Mouse (Mus musculus): Measurements from ENCODE around the gene Ppp3r1. TPM values are rescaled to one million over a fixed set of nuclear protein-coding genes. Genes with fewer than 3 reads are reported as not detected.
A peak's percentile ranks its signal among the peaks of the same experiment; 100 is the strongest.

The Ppp3r1 gene
- total RNA-seq (2021) = 100 to 1,000 TPM; 880 to 937 TPM
- long read RNA-seq, transcript Ppp3r1-201 (6 exons, 2,859 nt) = major isoform, 1,094 of 1,227 reads
- long read RNA-seq, partial matches to known transcripts = 112 of 1,227 reads
- long read RNA-seq, other reads (novel, unspliced or antisense) = 21 of 1,227 reads

DNA sequence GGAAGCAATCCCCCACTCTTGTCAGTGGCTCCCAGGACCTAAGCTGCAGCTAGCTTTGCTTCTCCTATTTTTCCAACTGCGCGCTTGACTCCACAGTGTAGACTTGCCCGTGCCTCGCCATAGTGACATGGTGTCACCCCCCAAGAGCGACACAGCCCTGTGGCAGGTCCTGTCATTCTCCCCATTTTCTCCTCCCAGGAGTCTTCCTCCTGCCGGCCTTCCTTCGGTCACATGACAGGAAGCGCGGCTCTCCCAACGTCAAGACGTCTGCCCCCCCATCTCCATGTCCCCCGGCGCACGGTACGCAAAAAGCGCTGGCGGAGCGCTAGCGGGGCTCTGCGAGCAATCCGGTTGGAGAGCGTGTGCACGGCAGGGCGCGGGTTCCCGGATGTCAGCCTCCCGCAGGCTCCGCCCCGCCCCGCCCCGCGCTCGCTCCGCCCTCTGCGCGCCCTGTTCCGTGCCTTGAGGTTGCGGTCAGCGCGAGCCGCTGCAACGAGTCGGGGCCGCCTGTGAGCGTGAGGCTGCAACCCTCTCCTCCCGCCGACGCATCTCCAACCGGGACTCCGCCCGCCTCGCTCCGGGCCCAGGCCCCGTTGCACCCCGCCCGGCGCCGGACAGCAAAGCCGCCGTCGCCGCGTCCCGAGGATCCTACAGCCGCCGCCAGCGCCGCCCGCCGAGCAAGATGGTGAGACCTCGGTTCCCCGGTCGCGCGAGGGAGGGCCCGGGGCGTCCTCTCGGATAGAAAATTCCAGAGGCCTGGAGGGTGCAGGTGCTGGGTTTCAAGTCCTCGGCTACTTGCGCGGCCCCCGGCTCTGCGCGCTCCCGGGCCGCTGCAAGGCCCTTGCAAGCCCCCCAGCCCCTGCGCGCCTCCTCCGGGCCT lies at the start of gene Ppp3r1:
TSS of gene Ppp3r1 (plus strand) at position 406 of the 880 bp plus-strand sequence.
- peak; percentile 96 to 97 for DNase-seq (ENCODE audit: low spot score in 2 of 2)

GRCm38 (mm10) chr11:17112419-17113090 lies 46.5 kb upstream of the Ppp3r1 start:
- peak; percentile 68 to 86 for DNase-seq (ENCODE audit: low spot score in 2 of 2)

- no peak for DNase-seq (ENCODE audit: low spot score in 2 of 2)
Observed at GRCm38 (mm10) chr11:17126418-17126817, 32.6 kb upstream of the Ppp3r1 start.

GRCm38 (mm10) chr11:17135638-17136037 lies 23.4 kb upstream of the Ppp3r1 start:
- no peak for DNase-seq (ENCODE audit: low spot score in 2 of 2)

- DNase-seq (ENCODE audit: low spot score in 2 of 2) = peak in 1 of 2 experiments; percentile 62
Observed at GRCm38 (mm10) chr11:17138306-17139033, 20.6 kb upstream of the Ppp3r1 start.

GRCm38 (mm10) chr11:17159738-17160241 lies 727 bp downstream of the Ppp3r1 start:
- peak; percentile 65 to 82 for DNase-seq (ENCODE audit: low spot score in 2 of 2)

GRCm38 (mm10) chr11:17160242-17160641 lies 1.2 kb downstream of the Ppp3r1 start:
- DNase-seq (ENCODE audit: low spot score in 2 of 2) = peak; percentile 35 to 77

- DNase-seq (ENCODE audit: low spot score in 2 of 2) = no peak
Observed at GRCm38 (mm10) chr11:17163956-17164355, 4.9 kb downstream of the Ppp3r1 start.

GRCm38 (mm10) chr11:17166627-17167026 lies 7.6 kb downstream of the Ppp3r1 start:
- no peak for DNase-seq (ENCODE audit: low spot score in 2 of 2)

- no peak for DNase-seq (ENCODE audit: low spot score in 2 of 2)
Observed at GRCm38 (mm10) chr11:17169262-17169661, 10.2 kb downstream of the Ppp3r1 start.

DNA sequence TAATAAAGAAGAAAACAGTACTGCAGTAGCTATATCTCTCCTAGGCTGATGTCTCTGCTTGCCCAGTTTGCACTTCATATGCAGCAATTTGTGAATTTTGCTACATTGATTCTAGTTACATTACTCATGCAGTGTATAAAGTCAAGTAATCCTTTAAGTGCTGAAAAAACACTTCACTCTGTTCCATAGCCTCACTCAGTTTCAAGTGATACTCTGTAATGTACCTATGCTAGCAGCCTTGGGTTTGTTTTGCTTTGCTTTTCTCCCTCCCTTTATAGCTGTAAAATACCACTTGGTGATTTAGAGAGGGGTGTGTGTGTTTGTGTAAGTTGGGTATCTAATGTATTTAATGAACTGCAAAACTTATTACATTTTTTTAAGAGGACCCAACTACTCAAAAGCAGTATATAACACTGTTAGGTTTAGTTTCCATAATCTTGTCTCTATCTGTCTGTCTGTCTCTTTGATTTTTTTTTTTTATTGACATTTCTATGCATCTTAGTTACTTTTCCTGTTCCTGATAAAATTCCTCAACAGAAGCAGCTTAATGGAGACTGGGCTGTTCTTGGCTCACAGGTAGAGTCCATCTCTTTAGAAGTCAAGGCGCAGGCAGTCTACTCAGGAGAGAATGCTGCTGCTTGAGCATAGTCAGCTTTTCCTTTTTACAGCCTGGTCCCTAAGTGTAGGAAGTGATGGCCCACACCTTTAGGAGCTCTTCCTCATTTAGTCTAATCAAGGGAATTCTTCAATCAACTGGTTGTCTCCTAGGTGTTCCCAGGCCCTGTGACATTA lies 12.1 kb downstream of the Ppp3r1 start:
- DNase-seq (ENCODE audit: low spot score in 2 of 2) = no peak

DNA sequence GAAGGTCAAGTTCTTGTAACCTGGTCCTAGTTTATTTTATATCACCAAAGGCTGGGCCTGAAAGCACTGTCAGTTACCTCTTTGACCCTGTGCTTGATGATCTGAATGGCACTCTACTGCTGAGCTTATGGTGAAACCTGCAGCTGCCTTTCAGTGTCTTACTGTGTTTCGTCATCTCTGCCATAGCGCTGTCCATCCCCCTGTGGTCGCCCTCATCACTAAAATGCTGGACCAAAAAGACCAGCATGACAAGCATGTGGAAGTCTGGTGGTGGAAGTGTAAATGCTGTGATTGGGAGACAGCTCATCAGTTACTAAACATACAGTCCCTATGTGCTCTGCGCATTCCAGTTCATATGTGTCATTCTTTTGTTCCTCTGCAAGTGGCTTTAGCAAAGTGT lies 13.2 kb downstream of the Ppp3r1 start:
- no peak for DNase-seq (ENCODE audit: low spot score in 2 of 2)

DNA sequence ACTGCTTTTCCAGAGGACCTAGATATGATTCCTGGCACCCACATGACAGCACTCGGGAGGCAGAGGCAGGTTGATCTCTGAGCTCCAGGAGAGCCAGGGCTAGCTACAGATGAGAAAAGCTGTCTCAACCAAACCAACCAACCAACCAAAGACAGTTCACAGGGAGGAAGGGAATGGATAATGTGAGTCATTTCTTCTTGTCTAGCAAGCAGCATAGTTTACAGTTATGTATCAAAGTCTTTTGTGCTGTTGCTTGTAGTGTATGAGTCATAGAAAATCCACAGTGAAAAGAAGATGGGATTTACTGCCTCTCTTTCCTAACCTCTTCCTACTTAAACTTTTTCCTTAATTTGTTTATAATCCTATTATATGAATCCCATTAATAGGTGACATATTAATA lies 17.6 kb downstream of the Ppp3r1 start:
- DNase-seq (ENCODE audit: low spot score in 2 of 2) = no peak

GRCm38 (mm10) chr11:17180753-17181152 lies 21.7 kb downstream of the Ppp3r1 start:
- DNase-seq (ENCODE audit: low spot score in 2 of 2) = no peak

DNA sequence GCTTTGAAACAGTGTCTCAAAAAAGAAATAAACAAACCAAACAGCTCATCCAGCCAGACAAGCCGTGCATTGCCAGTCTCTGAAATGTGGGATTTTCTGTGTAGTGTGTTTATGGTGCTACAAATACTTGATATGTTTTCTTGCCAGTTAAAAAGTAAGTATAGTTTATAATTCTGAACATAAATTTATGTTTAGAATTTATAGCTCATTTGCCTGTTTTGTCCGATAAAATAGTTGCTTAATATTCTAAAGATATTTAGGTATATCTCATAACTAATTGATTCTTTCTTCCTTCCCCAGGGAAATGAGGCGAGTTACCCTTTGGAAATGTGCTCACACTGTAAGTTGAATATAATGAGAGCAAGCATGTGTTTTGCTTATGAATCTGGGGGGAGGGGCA lies 22.7 kb downstream of the Ppp3r1 start, which contains the start of gene Wdr92:
TSS of gene Wdr92 (plus strand) at position 301 of the 400 bp plus-strand sequence.
- no peak for DNase-seq (ENCODE audit: low spot score in 2 of 2)

DNA sequence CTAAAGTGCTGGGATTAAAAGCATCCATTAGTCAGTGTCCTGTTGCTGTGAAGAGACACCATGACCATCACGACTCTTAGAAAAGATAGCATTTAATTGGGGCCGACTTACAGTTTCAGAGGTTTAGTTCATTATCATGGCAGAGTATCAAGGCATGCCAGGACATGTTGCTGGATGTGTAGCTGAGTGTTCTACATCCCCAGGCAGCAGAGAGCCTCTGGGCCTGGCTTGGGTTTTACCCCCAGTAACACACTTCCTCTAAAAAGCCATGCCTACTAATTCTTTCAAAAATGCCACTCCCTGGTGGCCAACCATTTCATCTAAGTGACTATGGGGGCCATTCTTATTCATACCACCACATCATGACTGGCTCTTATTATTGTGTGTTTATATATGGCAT lies 24.1 kb downstream of the Ppp3r1 start:
- DNase-seq (ENCODE audit: low spot score in 2 of 2) = no peak

DNA sequence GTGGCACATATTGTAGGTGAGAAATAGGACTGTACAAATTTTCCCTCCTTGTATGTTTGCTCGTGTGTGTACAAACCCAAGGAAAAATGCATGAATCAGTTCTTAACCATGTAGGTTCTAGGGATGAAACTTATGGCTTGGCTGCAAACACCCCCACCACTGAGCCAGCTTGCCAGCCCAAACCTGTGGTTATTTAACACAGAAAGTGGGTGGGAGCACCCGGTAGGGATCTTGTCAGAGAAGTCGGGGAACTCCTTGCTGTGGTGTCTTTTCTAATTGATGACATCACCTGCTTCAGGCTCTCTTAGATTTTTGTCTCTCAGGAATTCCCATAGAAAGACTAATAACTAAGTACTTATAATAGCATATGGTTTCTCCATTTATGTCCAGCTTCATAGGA lies 28.6 kb downstream of the Ppp3r1 start:
- DNase-seq (ENCODE audit: low spot score in 2 of 2) = no peak

- no peak for DNase-seq (ENCODE audit: low spot score in 2 of 2)
Observed at GRCm38 (mm10) chr11:17188786-17189185, 29.7 kb downstream of the Ppp3r1 start.

DNA sequence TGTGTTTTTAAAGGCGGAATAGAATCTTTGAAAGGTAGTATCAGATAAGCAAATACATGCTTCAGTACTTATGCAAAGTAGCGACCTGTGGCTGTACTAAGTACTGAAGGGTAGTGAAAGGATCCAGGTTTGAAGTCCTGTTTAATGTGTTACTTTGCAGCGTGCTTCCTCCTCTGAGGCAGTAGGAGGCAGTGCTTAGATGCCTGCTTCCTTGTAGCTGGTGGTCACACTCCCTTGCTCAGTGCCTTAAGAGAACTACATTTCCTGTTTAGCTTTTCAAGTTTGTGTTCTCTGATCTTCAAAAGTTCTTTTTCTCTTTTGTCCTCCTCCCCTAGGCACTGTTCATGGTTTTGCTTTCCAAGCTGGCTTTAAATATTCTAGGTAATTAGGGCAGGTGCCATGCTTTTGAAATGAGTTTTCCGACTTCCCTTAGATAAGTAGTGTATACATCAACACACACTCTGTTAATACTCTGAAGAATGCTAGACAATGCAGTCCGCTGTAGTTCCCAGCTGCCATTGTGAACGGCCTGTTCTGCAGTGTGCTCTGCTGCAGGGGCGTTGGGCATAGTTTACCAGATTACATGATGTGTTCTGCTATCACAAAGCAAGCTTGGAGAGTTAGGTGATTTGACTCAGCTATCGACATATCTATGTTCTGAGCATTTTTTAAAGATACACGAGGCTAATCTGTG lies 33.2 kb downstream of the Ppp3r1 start:
- DNase-seq (ENCODE audit: low spot score in 2 of 2) = peak in 1 of 2 experiments; percentile 47

DNA sequence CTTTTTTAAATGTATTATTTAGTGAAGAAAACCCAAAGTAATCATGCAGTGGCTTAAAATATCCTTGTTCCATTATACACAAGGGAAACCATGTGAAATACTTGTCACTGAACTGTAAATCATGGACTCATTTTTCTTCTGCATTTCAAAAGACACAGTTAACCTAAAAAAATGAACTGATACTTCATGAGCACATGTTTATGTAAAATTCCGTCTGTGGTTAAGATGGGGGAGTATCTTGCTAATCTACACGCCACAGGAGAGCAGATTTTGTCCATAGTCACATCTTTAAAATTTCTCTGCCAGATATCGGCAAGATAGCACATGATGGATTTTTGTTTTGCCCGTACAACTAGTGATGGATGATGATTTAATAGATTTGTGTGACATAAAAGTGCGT lies 40.1 kb downstream of the Ppp3r1 start:
- DNase-seq (ENCODE audit: low spot score in 2 of 2) = no peak
